Mouse (Mus musculus) limb, embryonic 11.5 days (tissue): ENCODE measurements around the gene Retreg2. TPM values are rescaled to one million over a fixed set of nuclear protein-coding genes. Genes with fewer than 3 reads are reported as not detected.

Experiments used
- ATAC-seq: fragments of 200-750 bp; cut with Nextera tagmentation; 2 replicates; pipeline ENCODE4 v1.8.0; 2017; ENCODE audit warnings: low read depth; ENCODE audit not compliant: insufficient number of reproducible peaks, low FRiP score, low TSS enrichment
- DNase-seq: peaks from one replicate; pipeline ENCODE4 v3.0.0-alpha.2; 2015; ENCODE audit warnings: low spot score
- H3K27ac ChIP-seq: fragments of 300-500 bp; sonication (generic); replicated peaks from 2 replicates; pipeline ENCODE4 v1.5.1; 2014; ENCODE audit warnings: low read depth, mild to moderate bottlenecking, low read length
- H3K27me3 ChIP-seq: fragments of 300-500 bp; sonication (generic); 2 replicates; pipeline ENCODE4 v1.6.1; 2014; ENCODE audit warnings: mild to moderate bottlenecking, low read length, mixed read lengths; ENCODE audit not compliant: control insufficient read depth, insufficient read depth
- H3K36me3 ChIP-seq: fragments of 300-500 bp; sonication (generic); 2 replicates; pipeline ENCODE4 v1.6.1; 2014; ENCODE audit warnings: mild to moderate bottlenecking, low read length, moderate library complexity, mixed read lengths; ENCODE audit not compliant: control insufficient read depth, insufficient read depth
- H3K4me1 ChIP-seq: fragments of 300-500 bp; sonication (generic); 2 replicates; pipeline ENCODE4 v1.6.1; 2014; ENCODE audit warnings: low read length, mixed read lengths; ENCODE audit not compliant: control insufficient read depth, insufficient read depth
- H3K4me2 ChIP-seq: fragments of 300-500 bp; sonication (generic); 2 replicates; pipeline ENCODE4 v1.6.1; 2014; ENCODE audit warnings: low read depth, mild to moderate bottlenecking, moderate library complexity; ENCODE audit not compliant: severe bottlenecking
- H3K4me3 ChIP-seq: fragments of 300-500 bp; sonication (generic); 2 replicates; pipeline ENCODE4 v1.5.1; 2014; ENCODE audit warnings: low read depth, low read length
- H3K9ac ChIP-seq: fragments of 300-500 bp; sonication (generic); 2 replicates; pipeline ENCODE4 v1.6.1; 2014; ENCODE audit warnings: mild to moderate bottlenecking, low read length
- H3K9me3 ChIP-seq: fragments of 300-500 bp; sonication (generic); 2 replicates; pipeline ENCODE4 v1.6.1; 2016; ENCODE audit warnings: low read length; ENCODE audit not compliant: control insufficient read depth
- WGBS: fragments of 180-500 bp; shearing (Covaris S2); extraction: QIAGEN DNeasy Blood & Tissue Kit; methylation state at CpG from one replicate; pipeline ENCODE4 v1.1.7; 2014; 5-methylcytosine and 5-hydroxymethylcytosine counted together
- polyA plus RNA-seq: library from polyadenylated mRNA; unstranded; fragments of >200 nt; fragmentation: Nextera tagmentation; extraction: Ambion mirVana; gene quantifications from 2 replicates; pipeline ENCODE4 v1.2.1, GENCODE M21; 2014

The Retreg2 gene
- 30.4 and 32.6 TPM in 2 replicates for polyA plus RNA-seq

DNA sequence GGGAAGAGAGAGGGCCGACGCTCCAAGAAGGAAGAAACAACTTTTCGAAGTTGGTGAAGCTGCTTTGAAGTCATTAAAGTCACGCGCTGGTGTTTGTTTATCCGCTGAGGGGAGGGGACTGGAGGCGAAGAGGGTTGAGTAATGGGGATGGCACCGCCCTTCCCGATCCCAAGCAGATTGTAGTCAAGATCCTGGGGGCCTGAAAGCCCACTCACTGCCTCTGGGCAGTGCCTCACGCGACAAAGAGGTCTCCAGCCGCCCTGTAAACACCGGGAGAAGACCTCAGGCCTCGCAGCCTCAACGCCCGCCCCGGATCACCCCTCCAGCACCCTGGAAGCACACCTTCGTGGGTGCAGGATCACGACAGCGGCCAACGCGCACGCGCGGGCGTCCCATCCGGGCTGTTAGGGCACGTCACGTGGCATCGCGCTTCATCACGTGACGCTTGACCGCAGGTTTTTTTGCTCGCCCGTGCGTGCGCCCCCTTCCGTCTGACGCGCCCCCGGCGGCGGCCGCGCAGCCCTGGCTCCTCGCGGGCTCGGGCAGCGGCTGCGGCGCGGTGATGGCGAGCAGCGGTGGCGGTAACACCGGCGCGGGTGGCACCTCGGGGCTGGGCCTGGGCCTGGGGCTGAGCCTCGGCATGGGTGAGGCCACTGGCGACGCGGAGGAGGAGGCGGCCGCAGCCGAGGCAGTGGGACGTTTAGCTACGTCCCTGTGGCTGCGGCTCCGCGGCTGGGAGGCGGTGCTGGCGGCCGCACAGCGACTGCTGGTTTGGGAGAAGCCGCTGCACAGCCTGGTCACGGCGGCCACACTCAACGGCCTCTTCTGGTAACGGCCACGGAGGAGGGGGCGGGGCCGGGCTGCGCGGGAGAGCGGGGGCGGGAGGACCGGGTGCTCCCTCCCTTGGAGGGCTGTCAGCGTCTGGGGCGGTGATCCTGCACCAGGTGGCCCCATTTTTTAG is at the start of gene Retreg2, which contains the start of gene Cnppd1:
Gene Retreg2, plus strand, starts transcription at position 478 of the 961 bp plus-strand sequence.
Gene Cnppd1, minus strand, starts transcription at position 411 of the 961 bp plus-strand sequence.
- Histone ChIP-seq H3K4me3 (peak within 1 kb of the TSS; percentile 73), H3K9me3 (no peaks in the 10 kb centered on the region), H3K4me2 (peak within 1 kb of the TSS; percentile 93), H3K27ac (peak within 1 kb of the TSS; percentile 93), H3K27me3 (no peaks in the 10 kb centered on the region), H3K36me3 (peaks cover 12% of the 10 kb centered on the region), H3K4me1 (peaks cover 7% of the 10 kb centered on the region), H3K9ac (peak within 1 kb of the TSS; percentile 88)
- WGBS, result under 1% methylated on average over 80 of the region's 91 CpGs
- ATAC-seq (peak; percentile 85), DNase-seq (peak; percentile 97)

DNA sequence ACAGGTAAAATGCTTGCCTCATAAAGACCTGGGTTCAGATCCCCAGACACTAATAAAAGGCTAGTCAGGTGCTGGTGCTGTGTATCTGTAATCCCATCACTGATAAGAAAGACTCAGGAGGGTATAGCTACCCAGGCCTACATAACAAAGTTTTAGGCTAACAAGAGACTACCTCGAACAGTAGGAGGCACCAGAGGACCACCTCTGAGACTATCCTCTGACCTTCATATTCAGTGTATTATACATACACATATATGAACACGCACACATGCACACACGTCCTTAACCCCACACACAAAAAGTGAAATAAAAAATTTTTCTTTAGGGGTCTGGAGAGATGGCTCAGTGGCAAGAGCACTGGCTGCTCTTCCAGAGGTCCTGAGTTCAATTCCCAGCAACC is 20.4 kb upstream of the Retreg2 start:
- Histone ChIP-seq H3K27me3 (no peaks in the 10 kb centered on the region), H3K4me1 (peaks cover 4% of the 10 kb centered on the region; the same call in 1 of the 2 replicates), H3K36me3 (no peaks in the 10 kb centered on the region), H3K9me3 (no peaks in the 10 kb centered on the region), H3K27ac (no peak overlapping the region), H3K4me3 (no peak overlapping the region), H3K9ac (no peak overlapping the region), H3K4me2 (no peak overlapping the region)
- no peak for DNase-seq
- 81% methylated on average over 3 of the region's 3 CpGs for WGBS
- ATAC-seq, result no peak

DNA sequence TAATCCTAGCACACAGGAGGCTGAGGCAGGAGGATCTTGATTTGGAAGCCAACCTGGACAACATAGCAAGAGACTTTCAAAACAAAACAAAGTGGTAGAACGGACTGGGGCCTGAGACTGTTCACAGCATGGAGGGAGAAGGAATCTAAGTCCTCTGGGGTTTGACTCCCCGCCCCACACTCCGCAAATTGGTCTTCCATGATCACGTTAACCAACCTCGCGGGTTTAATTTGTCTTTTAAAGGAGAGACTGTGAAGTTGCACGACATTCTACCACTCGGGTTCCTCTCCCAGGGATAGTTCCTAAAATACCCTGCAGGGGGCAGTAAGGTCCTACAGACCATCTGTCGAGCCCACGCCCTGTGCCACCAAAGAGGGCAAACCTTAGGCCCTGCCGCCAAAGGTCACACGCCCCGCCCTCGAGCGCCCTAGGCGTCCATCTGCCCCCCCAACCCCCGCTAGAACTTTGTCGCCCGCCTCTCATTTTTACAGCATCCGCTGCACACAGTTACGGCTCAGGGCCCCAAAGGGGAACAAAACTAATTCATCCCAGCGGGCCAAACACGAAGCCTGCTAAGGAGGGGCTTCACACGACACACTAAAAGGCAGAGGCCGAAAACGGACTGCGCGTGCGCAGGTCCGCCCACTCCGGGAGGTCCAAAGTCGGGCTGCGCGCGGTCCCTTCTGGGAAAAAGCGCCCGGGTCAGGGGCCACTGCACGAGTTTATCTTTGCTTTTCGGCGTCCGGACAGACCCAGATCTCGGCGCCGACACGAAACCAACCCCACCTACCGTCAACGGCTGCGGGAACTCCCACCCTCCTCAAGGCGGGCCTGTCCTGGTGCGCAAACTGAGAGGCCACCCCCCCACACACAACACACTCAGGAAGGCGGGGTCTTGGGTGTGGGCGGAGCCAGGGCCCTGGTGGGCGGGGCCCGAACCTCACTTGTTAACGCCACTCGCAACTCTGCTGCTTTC is 17.9 kb upstream of the Retreg2 start, which contains the start of gene Nhej1:
Gene Nhej1, minus strand, starts transcription at position 855 of the 976 bp plus-strand sequence.
- Histone ChIP-seq H3K9me3 (no peaks in the 10 kb centered on the region), H3K27ac (peak within 1 kb of the TSS; percentile 94), H3K27me3 (no peaks in the 10 kb centered on the region), H3K4me1 (peaks cover 4% of the 10 kb centered on the region; the same call in 1 of the 2 replicates), H3K4me2 (peak within 1 kb of the TSS; percentile 51), H3K36me3 (no peaks in the 10 kb centered on the region), H3K4me3 (peak within 1 kb of the TSS; percentile 54), H3K9ac (peak within 1 kb of the TSS; percentile 71)
- peak; percentile 92 for ATAC-seq
- peak; percentile 97 for DNase-seq
- WGBS, result 2% methylated on average over 56 of the region's 56 CpGs

DNA sequence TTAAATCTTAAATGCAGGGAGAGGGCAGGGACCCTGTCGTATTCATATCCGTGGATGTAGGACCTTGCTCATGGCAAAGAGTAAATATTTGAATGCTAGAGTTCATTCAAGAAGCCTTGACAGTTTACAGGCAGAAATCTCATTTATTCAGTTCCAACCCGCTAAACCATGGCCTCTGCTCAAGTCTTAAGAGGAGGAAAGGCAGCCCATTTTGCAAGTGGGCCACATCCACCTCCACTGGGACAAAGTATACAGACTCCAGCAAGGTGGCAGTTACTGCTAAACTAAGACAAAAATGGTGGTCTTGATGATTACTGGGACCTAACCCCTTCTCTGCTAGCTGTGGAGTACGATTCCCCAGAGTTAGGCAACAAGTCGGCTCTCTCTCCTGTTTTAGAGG is 17.2 kb upstream of the Retreg2 start:
- Histone ChIP-seq H3K9ac (peak overlapping the region; percentile 71), H3K27ac (peak overlapping the region; percentile 94), H3K4me2 (peak overlapping the region; percentile 51), H3K4me1 (peaks cover 4% of the 10 kb centered on the region; the same call in 1 of the 2 replicates), H3K36me3 (no peaks in the 10 kb centered on the region), H3K4me3 (peak overlapping the region; percentile 54), H3K9me3 (no peaks in the 10 kb centered on the region), H3K27me3 (no peaks in the 10 kb centered on the region)
- DNase-seq (no peak), ATAC-seq (no peak)
- 35% methylated on average over 5 of the region's 5 CpGs for WGBS

DNA sequence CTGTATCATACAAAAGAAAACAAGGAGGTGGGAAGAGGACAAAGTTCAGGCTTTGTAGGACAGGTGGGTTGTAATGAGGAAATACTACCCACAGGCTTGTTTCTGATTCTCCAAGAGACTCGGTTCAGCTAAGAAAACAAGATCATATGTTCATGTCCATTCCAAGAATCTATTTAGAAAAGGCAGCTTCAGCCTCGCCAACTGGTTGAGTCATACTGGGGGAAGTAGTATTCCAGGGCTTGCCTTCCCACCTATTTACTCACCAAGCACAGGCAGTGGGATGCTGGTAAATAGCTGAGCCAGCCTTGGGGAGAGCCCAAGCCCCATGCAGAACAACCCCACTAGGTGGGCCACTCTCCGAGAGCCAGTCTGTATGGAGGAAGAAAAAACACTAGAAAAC is 13.9 kb upstream of the Retreg2 start:
- DNase-seq (no peak), ATAC-seq (no peak)
- Histone ChIP-seq H3K4me3 (no peak overlapping the region), H3K27me3 (no peaks in the 10 kb centered on the region), H3K9ac (no peak overlapping the region), H3K4me1 (peaks cover 4% of the 10 kb centered on the region; the same call in 1 of the 2 replicates), H3K27ac (no peak overlapping the region), H3K36me3 (no peaks in the 10 kb centered on the region), H3K9me3 (no peaks in the 10 kb centered on the region), H3K4me2 (no peak overlapping the region)
- WGBS, result 70% methylated on average over 3 of the region's 3 CpGs

DNA sequence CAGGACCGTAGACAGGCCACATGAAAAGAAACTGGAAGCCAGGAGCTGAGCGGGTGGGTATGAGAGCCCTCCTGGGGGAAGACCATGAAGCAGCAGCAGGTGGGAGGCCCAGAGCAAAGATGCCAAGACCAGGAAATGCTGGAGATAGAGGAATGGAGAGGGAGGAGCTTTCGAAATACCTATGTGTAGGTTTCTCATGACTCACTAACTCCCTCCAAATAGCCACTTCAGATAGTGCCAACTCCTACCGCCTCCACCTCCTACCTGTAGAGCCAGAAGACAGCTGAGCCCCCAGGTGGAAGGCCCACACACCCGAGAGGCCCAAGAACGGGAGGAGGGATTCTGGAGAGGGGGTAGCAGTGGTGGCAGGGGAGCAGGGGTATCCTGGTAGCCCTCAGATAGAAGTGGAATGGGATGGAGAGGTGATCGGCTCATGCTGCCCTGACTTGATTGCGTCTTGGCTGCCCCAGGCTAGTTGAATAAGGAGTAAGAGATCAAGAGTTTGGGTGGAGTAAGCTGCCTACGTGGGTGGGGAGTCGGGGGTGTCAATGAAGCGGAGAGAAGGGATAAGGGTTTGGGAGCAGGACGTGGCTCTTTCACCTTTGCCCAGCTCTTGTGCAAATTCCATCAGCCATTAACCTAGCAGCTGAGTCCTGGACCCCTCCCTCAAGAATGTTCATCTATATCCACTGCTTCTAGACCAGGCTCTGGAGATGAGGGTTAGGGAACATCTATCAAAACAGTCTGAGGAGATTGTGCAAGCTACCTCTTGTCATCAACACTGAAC is 9.0 kb upstream of the Retreg2 start, which contains the start of gene Slc23a3:
Gene Slc23a3, minus strand, starts transcription at position 470 of the 787 bp plus-strand sequence.
- no peak for DNase-seq
- no peaks in the 10 kb centered on the region for H3K4me1 ChIP-seq
- no peak within 1 kb of the TSS for H3K4me3 ChIP-seq
- peaks cover 7% of the 10 kb centered on the region; the same call in 1 of the 2 replicates for H3K36me3 ChIP-seq
- no peak within 1 kb of the TSS for H3K27ac ChIP-seq
- no peak within 1 kb of the TSS for H3K4me2 ChIP-seq
- no peaks in the 10 kb centered on the region for H3K9me3 ChIP-seq
- ATAC-seq, result no peak
- H3K9ac ChIP-seq, result no peak within 1 kb of the TSS
- no peaks in the 10 kb centered on the region for H3K27me3 ChIP-seq
- 66% methylated on average over 12 of the region's 12 CpGs for WGBS

DNA sequence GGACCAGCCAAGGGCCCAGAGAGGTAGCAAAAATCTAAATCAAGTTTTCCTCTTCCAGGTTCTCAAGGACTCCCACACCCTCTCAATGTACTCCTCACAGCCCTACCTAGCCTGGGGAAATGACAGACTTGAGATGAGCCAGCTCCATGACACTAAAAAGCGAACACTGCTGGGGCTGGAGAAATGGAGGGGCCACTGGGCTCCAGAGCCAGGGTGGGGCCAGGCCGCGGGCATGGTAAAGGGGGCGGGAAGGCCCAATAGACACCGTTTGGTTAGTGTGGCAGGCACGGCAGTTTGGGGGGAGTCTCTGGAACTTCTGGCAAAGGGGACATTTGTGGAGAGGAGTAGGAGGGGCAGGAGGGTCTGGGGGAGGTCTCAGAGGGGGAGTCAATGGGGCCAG is 6.3 kb upstream of the Retreg2 start:
- WGBS, result 67% methylated on average over 6 of the region's 6 CpGs
- Histone ChIP-seq H3K4me1 (peaks cover 5% of the 10 kb centered on the region; the same call in 1 of the 2 replicates), H3K27ac (no peak overlapping the region), H3K9ac (no peak overlapping the region), H3K4me2 (no peak overlapping the region), H3K4me3 (no peak overlapping the region), H3K36me3 (peaks cover 7% of the 10 kb centered on the region; the same call in 1 of the 2 replicates), H3K27me3 (no peaks in the 10 kb centered on the region), H3K9me3 (no peaks in the 10 kb centered on the region)
- ATAC-seq (no peak), DNase-seq (no peak)
